Mouse (Mus musculus): ENCODE results near the gene Pcbd1. TPM values are rescaled to one million over a fixed set of nuclear protein-coding genes. Genes with fewer than 3 reads are reported as not detected.

The Pcbd1 gene
- polyA plus RNA-seq (2017; shearing (Covaris generic)) = 0.89 TPM

GRCm38 (mm10) chr10:61089170-61090142 lies at the start of gene Pcbd1:
Gene Pcbd1, plus strand, starts transcription at chr10:61089331.

Other genes with a start within 250 kb of the Pcbd1 start
- gene Sgpl1, start 58.4 kb downstream of the Pcbd1 start, polyA plus RNA-seq (2017; shearing (Covaris generic)) = 123 TPM
- not detected for gene Tbata, start 82.6 kb downstream of the Pcbd1 start, polyA plus RNA-seq (2017; shearing (Covaris generic))
- gene Adamts14, start 184.1 kb downstream of the Pcbd1 start, polyA plus RNA-seq (2017; shearing (Covaris generic)) = not detected
- 8.2 TPM for gene Prf1, start 208.5 kb downstream of the Pcbd1 start, polyA plus RNA-seq (2017; shearing (Covaris generic))

Measured in inflammation-experienced regulatory T-cells, adult 16 weeks (primary cell).